Mouse (Mus musculus) heart, postnatal 0 days (tissue): Measurements from ENCODE around the gene Osbpl6.

Source experiments
- CTCF ChIP-seq: IDR thresholded peaks from 2 replicates; pipeline ENCODE4 v1.5.1; 2016; ENCODE audit warnings: antibody characterized with exemption, control low read depth, low read depth
- EP300 ChIP-seq: IDR thresholded peaks from 2 replicates; pipeline ENCODE4 v1.6.1; 2016; ENCODE audit warnings: antibody characterized with exemption, low read depth

DNA sequence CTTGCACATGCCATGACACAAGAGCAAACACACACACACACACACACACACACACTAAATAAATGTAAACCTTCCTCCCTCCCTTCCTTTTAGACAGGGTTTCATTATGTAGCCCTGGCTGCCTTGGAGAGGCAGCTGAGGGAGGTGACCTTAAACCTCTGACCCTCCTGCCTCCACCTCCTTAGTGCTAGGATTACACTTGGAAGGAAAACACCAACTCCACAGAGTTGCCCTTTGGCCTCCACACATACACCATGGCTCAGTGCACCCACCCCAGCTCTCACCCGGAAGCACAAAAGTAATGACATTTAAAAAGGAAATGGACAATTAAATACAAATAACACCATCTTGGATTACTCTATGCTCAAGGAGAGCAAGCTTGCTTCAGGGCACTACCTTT, 215.4 kb downstream of the Osbpl6 start:
- TF ChIP-seq CTCF = no peak
- no peak for TF ChIP-seq EP300
